Mouse (Mus musculus): ENCODE measurements around the gene Plppr5.

Gene Plppr5

GRCm38 (mm10) chr3:117708788-117709187 lies 134.2 kb downstream of the Plppr5 start:
- DNase-seq: no peak

- DNase-seq: no peak
Observed at GRCm38 (mm10) chr3:117716534-117717280, 142.1 kb downstream of the Plppr5 start.

GRCm38 (mm10) chr3:117723390-117723789 lies 148.8 kb downstream of the Plppr5 start:
- no peak for DNase-seq

- no peak for DNase-seq
Observed at GRCm38 (mm10) chr3:117724521-117724920, 149.9 kb downstream of the Plppr5 start.

GRCm38 (mm10) chr3:117725501-117725900 lies 150.9 kb downstream of the Plppr5 start:
- no peak for DNase-seq

GRCm38 (mm10) chr3:117728136-117728535 lies 153.5 kb downstream of the Plppr5 start:
- DNase-seq: no peak

GRCm38 (mm10) chr3:117729121-117730072 lies 154.8 kb downstream of the Plppr5 start:
- no peak for DNase-seq

- DNase-seq: no peak
Observed at GRCm38 (mm10) chr3:117731545-117731944, 156.9 kb downstream of the Plppr5 start.

GRCm38 (mm10) chr3:117732661-117733060 lies 158.0 kb downstream of the Plppr5 start:
- no peak for DNase-seq
